Mouse (Mus musculus) forebrain, embryonic 13.5 days (tissue): Measurements from ENCODE around the gene Abat. TPM values are rescaled to one million over a fixed set of nuclear protein-coding genes. Genes with fewer than 3 reads are reported as not detected.

ENCODE experiments used
- ATAC-seq: fragments of 200-750 bp; cut with Nextera tagmentation; 2 replicates; pipeline ENCODE4 v1.8.0; 2017
- H3K27ac ChIP-seq: fragments of 300-500 bp; sonication (generic); 2 replicates; pipeline ENCODE4 v1.5.1; 2015; ENCODE audit warnings: inconsistent platforms, mild to moderate bottlenecking, moderate library complexity
- H3K27me3 ChIP-seq: fragments of 300-500 bp; sonication (generic); 2 replicates; pipeline ENCODE4 v1.6.1; 2015; ENCODE audit warnings: mild to moderate bottlenecking, inconsistent platforms
- H3K36me3 ChIP-seq: fragments of 300-500 bp; sonication (generic); 2 replicates; pipeline ENCODE4 v1.6.1; 2015; ENCODE audit warnings: mild to moderate bottlenecking, inconsistent platforms; ENCODE audit not compliant: poor library complexity, severe bottlenecking
- H3K4me1 ChIP-seq: fragments of 300-500 bp; sonication (generic); 2 replicates; pipeline ENCODE4 v1.6.1; 2015; ENCODE audit warnings: inconsistent platforms
- H3K4me2 ChIP-seq: fragments of 300-500 bp; sonication (generic); 2 replicates; pipeline ENCODE4 v1.6.1; 2015; ENCODE audit warnings: inconsistent platforms, mild to moderate bottlenecking, moderate library complexity
- H3K4me3 ChIP-seq: fragments of 300-500 bp; sonication (generic); 2 replicates; pipeline ENCODE4 v1.5.1; 2015; ENCODE audit warnings: mild to moderate bottlenecking, inconsistent platforms
- H3K9ac ChIP-seq: fragments of 300-500 bp; sonication (generic); 2 replicates; pipeline ENCODE4 v1.6.1; 2015; ENCODE audit warnings: mild to moderate bottlenecking, inconsistent platforms
- H3K9me3 ChIP-seq: fragments of 300-500 bp; sonication (generic); replicated peaks from 2 replicates; pipeline ENCODE4 v1.6.1; 2016; ENCODE audit warnings: inconsistent platforms
- WGBS: fragments of 180-500 bp; shearing (Covaris S2); methylation state at CpG from one replicate; pipeline ENCODE4 v1.1.7; 2015; 5-methylcytosine and 5-hydroxymethylcytosine counted together
- polyA plus RNA-seq: library from polyadenylated mRNA; unstranded; fragments of >200 nt; fragmentation: Nextera tagmentation; extraction: Ambion mirVana; gene quantifications from 2 replicates; pipeline ENCODE4 v1.2.1, GENCODE M21; 2015

Gene Abat
- polyA plus RNA-seq, 1 experiment from 2014 or later = 42.7 TPM

DNA sequence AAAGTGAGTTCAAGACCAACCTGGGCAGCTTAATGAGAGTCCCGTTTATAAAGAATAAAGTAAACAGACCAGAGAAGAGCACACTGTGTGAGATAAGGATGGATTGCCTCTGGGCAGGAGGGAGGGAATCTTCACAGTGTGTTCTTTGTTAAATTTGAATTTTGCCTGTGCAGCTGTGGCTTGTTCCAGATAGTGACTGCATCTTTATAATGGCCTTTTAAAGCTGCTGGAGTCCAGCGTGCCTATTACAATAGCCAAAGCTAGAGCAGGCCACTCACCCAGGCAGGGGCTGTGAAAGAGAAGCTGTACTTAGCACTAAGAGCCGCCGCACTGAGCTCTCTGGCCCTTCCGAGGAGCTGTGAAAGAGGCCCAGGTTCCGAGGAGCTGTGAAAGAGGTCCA is 132.3 kb downstream of the Abat start:
- no peaks in the 10 kb centered on the region for H3K4me1 ChIP-seq
- ATAC-seq = no peak
- H3K36me3 ChIP-seq = peaks cover 82% of the 10 kb centered on the region
- no peak overlapping the region for H3K27ac ChIP-seq
- H3K9ac ChIP-seq = no peak overlapping the region
- H3K9me3 ChIP-seq = no peaks in the 10 kb centered on the region
- H3K4me3 ChIP-seq = no peak overlapping the region
- H3K27me3 ChIP-seq = no peaks in the 10 kb centered on the region
- 84% methylated on average over 6 of the region's 6 CpGs for WGBS
- H3K4me2 ChIP-seq = no peak overlapping the region

DNA sequence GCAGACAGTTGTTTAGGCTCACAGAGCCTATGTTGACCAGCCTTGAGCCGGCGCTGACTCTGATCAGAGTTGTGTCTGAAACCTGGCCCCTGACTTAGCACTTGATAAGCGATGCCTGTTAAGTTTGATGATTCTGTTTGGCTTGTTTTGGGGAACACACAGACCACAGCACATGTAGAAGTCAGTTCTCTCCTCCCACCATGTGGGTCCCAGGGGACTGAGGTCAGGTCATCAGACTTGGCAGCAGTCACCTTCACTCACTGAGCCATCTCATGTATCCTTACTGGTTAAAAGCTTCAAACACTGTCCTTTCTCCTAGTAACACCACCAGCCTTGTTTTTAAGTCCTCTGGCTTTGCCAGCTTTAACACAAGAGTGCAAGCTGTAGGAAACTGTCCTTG is 136.8 kb downstream of the Abat start:
- Histone ChIP-seq H3K4me3 (no peak overlapping the region), H3K27ac (no peak overlapping the region), H3K4me2 (no peak overlapping the region), H3K4me1 (no peaks in the 10 kb centered on the region), H3K36me3 (peaks cover 84% of the 10 kb centered on the region), H3K27me3 (no peaks in the 10 kb centered on the region), H3K9me3 (no peaks in the 10 kb centered on the region), H3K9ac (no peak overlapping the region)
- ATAC-seq = no peak
- 100% methylated on average over 3 of the region's 3 CpGs for WGBS

DNA sequence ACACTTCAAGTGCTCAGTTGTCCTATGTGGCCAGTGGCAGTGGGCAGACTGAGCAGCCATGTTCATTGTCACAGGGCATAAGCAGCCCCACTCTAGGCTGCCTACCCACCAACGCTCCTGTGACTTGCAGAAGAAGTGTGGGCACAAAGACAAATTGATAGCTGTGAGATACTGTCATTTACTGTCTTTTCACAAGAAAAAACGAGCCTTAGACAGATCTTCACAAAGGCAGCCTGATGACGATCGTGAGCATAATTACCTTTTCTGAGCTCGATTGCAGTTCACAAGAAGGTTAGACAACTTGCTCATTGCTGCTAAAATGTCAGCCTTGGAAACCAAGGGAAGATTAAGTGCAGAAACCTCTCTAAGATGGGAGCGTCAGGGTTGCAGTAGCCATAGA is 141.9 kb downstream of the Abat start:
- Histone ChIP-seq H3K9me3 (no peaks in the 10 kb centered on the region), H3K4me2 (no peak overlapping the region), H3K27ac (no peak overlapping the region), H3K4me1 (no peaks in the 10 kb centered on the region), H3K4me3 (no peak overlapping the region), H3K36me3 (peaks cover 84% of the 10 kb centered on the region), H3K27me3 (no peaks in the 10 kb centered on the region), H3K9ac (no peak overlapping the region)
- ATAC-seq = no peak
- 89% methylated on average over 6 of the region's 6 CpGs for WGBS

DNA sequence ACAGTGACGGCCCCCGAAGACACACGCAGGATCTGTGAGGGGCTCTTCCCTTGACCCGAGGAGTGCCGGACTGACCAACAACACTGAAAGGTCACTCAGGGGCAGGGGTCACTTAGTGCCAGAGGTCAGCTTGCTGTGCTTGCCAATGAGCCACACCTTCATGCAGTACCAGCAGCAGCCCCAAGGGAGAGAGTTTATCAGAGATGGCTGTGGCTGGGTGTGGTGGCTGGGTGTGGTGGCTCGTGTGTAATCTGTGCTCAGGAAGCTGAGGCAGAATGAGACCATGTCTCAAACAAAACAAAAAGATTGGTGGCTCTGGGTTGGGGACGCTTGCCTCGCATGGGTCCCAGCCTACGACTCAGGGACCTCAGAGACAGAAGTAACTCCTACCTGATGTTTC is 142.4 kb downstream of the Abat start:
- H3K9ac ChIP-seq = no peak overlapping the region
- no peak overlapping the region for H3K4me2 ChIP-seq
- no peak overlapping the region for H3K27ac ChIP-seq
- H3K4me1 ChIP-seq = no peaks in the 10 kb centered on the region
- no peak for ATAC-seq
- WGBS = 93% methylated on average over 9 of the region's 9 CpGs
- peaks cover 85% of the 10 kb centered on the region for H3K36me3 ChIP-seq
- H3K27me3 ChIP-seq = no peaks in the 10 kb centered on the region
- H3K9me3 ChIP-seq = no peaks in the 10 kb centered on the region
- no peak overlapping the region for H3K4me3 ChIP-seq

DNA sequence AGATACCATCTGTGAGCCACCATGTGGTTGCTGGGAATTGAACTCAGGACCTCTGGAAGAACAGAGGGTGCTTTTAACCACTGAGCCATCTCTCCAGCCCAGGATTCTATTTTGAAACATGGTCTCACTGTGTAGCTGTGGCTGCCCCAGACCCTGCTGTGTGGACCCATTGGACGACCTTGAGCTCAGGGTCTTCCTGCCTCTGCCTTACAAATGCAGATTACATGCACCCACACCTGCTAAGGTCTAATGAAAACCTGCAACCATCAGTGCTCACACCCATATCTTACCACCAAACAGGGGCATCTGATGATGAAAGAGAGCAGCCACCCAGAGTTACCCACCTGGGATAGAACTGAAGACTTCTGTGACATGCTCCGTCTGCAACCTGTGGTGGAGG is 143.0 kb downstream of the Abat start:
- peaks cover 84% of the 10 kb centered on the region for H3K36me3 ChIP-seq
- no peak overlapping the region for H3K4me2 ChIP-seq
- H3K27ac ChIP-seq = no peak overlapping the region
- no peaks in the 10 kb centered on the region for H3K27me3 ChIP-seq
- no peak for ATAC-seq
- no peak overlapping the region for H3K4me3 ChIP-seq
- no peak overlapping the region for H3K9ac ChIP-seq
- 89% methylated on average over 2 of the region's 2 CpGs for WGBS
- H3K4me1 ChIP-seq = no peaks in the 10 kb centered on the region
- no peaks in the 10 kb centered on the region for H3K9me3 ChIP-seq

DNA sequence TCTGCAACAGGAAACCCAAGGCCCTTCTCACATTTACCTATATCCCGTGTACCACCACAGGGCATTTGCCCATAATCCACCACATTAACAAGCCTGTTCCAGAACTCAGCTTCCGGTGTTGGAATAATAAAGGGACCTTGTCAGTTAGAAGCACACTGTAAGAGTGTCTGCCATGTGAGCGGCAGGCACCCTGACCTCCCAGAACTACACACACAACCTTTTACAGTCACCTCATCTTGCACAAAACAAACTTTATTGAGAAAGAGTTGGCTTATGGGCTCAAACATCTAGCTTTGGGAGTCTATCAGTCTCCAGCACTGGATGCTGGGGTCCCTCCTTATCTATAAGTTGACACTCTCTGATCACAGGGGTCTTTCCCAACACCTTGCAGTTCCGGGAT is 145.1 kb downstream of the Abat start:
- no peaks in the 10 kb centered on the region for H3K4me1 ChIP-seq
- no peak overlapping the region for H3K4me2 ChIP-seq
- peaks cover 86% of the 10 kb centered on the region for H3K36me3 ChIP-seq
- ATAC-seq = no peak
- H3K9ac ChIP-seq = no peak overlapping the region
- H3K27ac ChIP-seq = no peak overlapping the region
- H3K9me3 ChIP-seq = no peaks in the 10 kb centered on the region
- 80% methylated on average over 4 of the region's 4 CpGs for WGBS
- no peak overlapping the region for H3K4me3 ChIP-seq
- H3K27me3 ChIP-seq = no peaks in the 10 kb centered on the region

DNA sequence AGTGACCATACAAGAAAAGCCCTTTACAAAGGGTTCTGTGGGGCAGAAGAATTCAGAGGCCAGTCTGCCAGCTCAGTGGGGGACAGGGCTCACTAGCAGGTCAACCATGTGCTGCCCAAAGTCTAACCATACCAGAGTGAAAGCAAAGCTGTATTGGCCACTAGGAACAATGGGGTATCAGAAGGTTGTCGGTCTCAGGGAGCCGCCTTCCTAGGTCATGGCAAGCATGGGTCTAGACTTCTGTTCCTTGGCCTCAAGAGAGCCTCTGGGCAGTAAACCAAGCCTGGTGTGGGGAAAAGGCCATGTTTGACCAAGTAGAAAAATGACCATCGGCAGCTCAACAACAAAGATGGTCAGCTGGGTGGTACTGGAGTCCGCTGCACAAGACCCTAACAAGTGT is 145.5 kb downstream of the Abat start:
- Histone ChIP-seq H3K27me3 (no peaks in the 10 kb centered on the region), H3K4me2 (no peak overlapping the region), H3K4me3 (no peak overlapping the region), H3K9me3 (no peaks in the 10 kb centered on the region), H3K27ac (no peak overlapping the region), H3K36me3 (peaks cover 86% of the 10 kb centered on the region), H3K9ac (no peak overlapping the region), H3K4me1 (no peaks in the 10 kb centered on the region)
- 78% methylated on average over 4 of the region's 4 CpGs for WGBS
- no peak for ATAC-seq

DNA sequence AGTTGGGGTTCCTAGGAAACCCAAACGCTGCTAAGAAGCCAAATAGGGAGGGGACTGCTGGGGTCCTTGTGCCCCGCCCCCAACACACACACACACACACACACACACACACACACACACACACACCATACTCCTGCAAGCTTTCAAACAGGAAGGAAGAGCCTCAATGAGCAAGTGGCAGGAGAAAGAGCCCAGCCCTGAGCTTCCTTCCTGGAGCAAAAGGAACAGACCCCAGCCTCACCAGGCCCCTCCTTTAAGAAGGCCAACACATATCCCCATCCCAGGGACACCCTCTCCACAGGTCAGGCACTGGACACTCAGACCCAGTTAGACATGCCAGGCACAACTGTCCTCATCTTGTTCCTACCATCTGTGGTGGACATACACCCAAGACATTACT is 149.8 kb downstream of the Abat start:
- H3K4me2 ChIP-seq = no peak overlapping the region
- WGBS = 85% methylated on average over 2 of the region's 2 CpGs
- peaks cover 19% of the 10 kb centered on the region for H3K4me1 ChIP-seq
- peaks cover 72% of the 10 kb centered on the region for H3K36me3 ChIP-seq
- no peak overlapping the region for H3K4me3 ChIP-seq
- ATAC-seq = no peak
- H3K9ac ChIP-seq = no peak overlapping the region
- no peaks in the 10 kb centered on the region for H3K27me3 ChIP-seq
- H3K27ac ChIP-seq = no peak overlapping the region
- H3K9me3 ChIP-seq = no peaks in the 10 kb centered on the region

DNA sequence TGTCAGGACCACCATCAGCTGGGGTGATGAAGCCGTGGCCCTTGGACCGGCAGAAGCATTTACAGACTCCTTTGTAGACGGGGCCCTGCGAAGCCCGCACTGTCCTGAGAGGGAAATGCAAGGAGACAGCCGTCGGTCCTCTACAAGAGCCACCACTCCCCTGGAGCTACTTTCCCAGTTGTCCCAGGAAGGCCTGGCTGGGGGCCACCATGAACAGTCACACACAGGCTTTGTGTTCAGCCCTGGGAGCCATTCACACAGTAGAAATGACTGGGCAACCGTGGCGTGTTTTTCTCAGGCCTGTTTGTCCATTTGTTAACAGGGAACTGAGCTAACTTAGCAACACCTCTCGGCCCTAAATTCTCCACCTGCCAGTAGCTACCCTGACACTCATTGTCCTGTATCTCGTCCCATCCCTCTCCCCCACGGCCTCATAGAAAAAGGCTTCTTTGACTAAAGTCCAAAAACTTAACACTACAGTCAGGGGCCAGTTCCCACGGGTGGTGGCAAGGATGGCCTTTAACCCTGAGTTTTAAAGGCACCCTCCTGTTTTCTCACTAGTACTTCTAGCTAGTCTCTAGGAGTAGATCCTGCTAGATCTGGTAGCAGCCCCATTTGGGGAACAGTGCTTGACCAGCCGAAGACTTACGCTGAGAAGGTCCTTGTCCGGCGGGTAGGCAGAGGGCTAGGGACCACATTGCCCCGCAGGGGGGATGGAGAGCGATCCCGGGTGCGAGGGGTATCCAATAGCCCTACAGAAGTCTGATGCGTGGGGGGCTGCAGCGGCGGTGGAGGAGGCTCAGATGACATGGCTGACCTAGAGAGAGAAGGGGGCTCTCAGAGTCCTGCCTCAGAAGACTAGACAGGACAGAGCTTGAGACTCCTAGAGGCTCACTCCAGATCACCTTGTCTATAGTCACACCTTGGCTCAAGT is 150.6 kb downstream of the Abat start:
- peaks cover 64% of the 10 kb centered on the region for H3K36me3 ChIP-seq
- no peak overlapping the region for H3K9ac ChIP-seq
- no peak overlapping the region for H3K4me3 ChIP-seq
- no peak overlapping the region for H3K4me2 ChIP-seq
- no peaks in the 10 kb centered on the region for H3K27me3 ChIP-seq
- 84% methylated on average over 24 of the region's 24 CpGs for WGBS
- no peaks in the 10 kb centered on the region for H3K9me3 ChIP-seq
- no peak for ATAC-seq
- no peak overlapping the region for H3K27ac ChIP-seq
- H3K4me1 ChIP-seq = peaks cover 27% of the 10 kb centered on the region

DNA sequence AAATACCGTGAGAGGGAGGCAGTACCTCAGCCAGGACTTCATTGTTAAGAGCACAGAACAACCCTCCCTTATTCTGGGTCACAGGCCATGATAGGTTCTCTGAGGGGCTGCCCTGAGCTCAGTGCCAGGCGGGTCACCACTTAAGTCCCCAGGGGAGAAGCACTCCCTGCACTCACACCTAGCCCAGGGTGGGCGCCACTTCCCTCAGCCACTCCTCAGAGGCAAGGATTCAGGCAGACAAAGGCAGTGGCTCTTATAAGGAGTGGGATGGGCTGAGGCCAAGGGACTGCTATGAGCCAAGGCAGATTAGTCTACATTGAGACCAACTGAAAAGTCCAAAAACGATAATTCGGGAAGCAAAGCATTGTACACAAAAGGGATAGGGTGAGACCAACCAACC is 152.1 kb downstream of the Abat start:
- no peak overlapping the region for H3K27ac ChIP-seq
- no peak overlapping the region for H3K4me2 ChIP-seq
- peaks cover 42% of the 10 kb centered on the region for H3K4me1 ChIP-seq
- H3K27me3 ChIP-seq = no peaks in the 10 kb centered on the region
- peaks cover 49% of the 10 kb centered on the region for H3K36me3 ChIP-seq
- no peak overlapping the region for H3K9ac ChIP-seq
- no peaks in the 10 kb centered on the region for H3K9me3 ChIP-seq
- ATAC-seq = no peak
- 77% methylated on average over 5 of the region's 5 CpGs for WGBS
- no peak overlapping the region for H3K4me3 ChIP-seq

DNA sequence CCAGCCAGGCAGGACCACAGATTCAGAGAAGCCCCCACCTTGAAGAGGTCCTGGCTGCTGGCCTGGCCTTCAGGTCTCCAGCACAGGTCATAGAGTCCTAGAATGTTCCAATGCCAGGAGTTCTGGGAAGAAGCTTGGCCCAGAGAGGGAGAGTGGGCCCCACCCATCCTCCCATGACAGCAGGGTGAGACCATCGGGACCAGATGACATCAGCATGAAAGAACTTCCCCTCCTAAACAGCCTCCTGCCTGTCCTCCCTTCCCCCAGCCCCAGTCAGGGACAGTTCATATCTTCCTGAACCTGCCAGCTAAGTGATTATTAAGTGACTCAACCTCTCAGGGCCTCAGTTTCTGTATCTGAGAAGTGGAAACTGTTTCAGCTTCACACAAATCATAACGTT is 153.2 kb downstream of the Abat start:
- Histone ChIP-seq H3K9ac (peak overlapping the region; percentile 8; the same call in 1 of the 2 replicates), H3K36me3 (peaks cover 39% of the 10 kb centered on the region), H3K4me1 (peaks cover 49% of the 10 kb centered on the region), H3K9me3 (no peaks in the 10 kb centered on the region), H3K4me3 (no peak overlapping the region), H3K27ac (no peak overlapping the region), H3K27me3 (no peaks in the 10 kb centered on the region), H3K4me2 (no peak overlapping the region)
- no peak for ATAC-seq
- WGBS = 70% methylated on average over 2 of the region's 2 CpGs

DNA sequence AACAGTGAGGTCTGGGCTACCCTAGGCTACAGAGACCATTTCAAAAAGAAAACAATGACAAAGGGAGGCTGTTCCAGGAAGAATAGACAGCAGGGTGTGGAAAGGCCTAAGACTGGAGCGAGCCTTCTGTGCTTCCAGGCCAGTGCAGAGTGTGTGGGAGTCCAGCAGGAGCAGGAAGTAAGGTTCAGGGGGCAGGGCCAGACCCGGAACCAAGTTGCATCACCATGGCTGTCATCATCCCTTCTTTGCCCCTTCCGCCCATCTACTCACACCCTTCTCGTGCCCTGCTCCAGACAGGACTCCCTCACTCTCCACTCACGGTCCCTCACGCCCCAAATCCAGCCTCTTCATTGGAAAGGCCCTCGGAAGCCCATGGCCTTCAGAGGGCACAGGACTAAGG is 154.0 kb downstream of the Abat start:
- no peak overlapping the region for H3K4me3 ChIP-seq
- H3K4me2 ChIP-seq = peak overlapping the region; percentile 18; the same call in 1 of the 2 replicates
- H3K9ac ChIP-seq = 0 out of 2 replicates have a peak overlapping the region, but pooled peaks have one; percentile 34
- no peaks in the 10 kb centered on the region for H3K9me3 ChIP-seq
- H3K27ac ChIP-seq = no peak overlapping the region
- no peak for ATAC-seq
- H3K4me1 ChIP-seq = peaks cover 49% of the 10 kb centered on the region
- WGBS = 85% methylated on average over 7 of the region's 7 CpGs
- peaks cover 31% of the 10 kb centered on the region for H3K36me3 ChIP-seq
- H3K27me3 ChIP-seq = no peaks in the 10 kb centered on the region

DNA sequence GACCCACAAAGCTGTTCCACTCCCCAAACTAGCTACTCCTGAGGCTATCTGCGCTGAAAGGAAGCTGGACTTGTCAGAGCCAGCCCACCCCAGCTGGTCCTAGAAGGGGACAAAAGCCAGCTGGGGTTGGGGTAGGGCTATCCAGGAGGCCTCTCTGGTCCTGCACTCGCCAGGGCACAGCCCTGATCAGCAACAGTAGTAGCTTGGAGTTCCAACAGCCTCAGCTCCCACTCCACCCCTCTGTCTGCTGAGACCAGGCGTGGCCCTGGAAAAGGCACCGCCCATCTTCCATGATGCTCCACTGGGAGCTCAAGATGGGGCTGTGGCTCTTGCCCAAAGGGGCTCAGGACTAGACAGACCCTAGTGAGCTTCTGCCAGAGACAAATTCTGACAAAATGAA is 154.6 kb downstream of the Abat start:
- ATAC-seq = no peak
- peaks cover 2% of the 10 kb centered on the region for H3K27me3 ChIP-seq
- 71% methylated on average over 4 of the region's 4 CpGs for WGBS
- H3K9ac ChIP-seq = no peak overlapping the region
- peak overlapping the region; percentile 18; the same call in 1 of the 2 replicates for H3K4me2 ChIP-seq
- no peak overlapping the region for H3K4me3 ChIP-seq
- H3K27ac ChIP-seq = no peak overlapping the region
- no peaks in the 10 kb centered on the region for H3K9me3 ChIP-seq
- H3K4me1 ChIP-seq = peaks cover 49% of the 10 kb centered on the region
- H3K36me3 ChIP-seq = peaks cover 25% of the 10 kb centered on the region
